Mouse (Mus musculus): ENCODE data around the gene Hk1. TPM values are rescaled to one million over a fixed set of nuclear protein-coding genes. Genes with fewer than 3 reads are reported as not detected.

The Hk1 gene
- polyA plus RNA-seq, 1 experiment = 103 TPM

- Histone ChIP-seq H3K36me3 (ENCODE audit: control insufficient read depth, insufficient read depth) (peaks cover 8% of the 10 kb centered on the region), H3K4me3 (no peak overlapping the region), H3K4me2 (ENCODE audit: low read depth) (no peak overlapping the region), H3K27me3 (ENCODE audit: control insufficient read depth, insufficient read depth, insufficient read length) (no peaks in the 10 kb centered on the region), H3ac (ENCODE audit: control insufficient read depth, insufficient read length) (no peak overlapping the region), H3K79me2 (ENCODE audit: control insufficient read depth, insufficient read depth) (peaks cover 47% of the 10 kb centered on the region)
- TF ChIP-seq SRF (IDR thresholded peaks at IDR 0.05; ENCODE audit: control insufficient read depth, insufficient read length, low read depth) = no peak
- no peak for TF ChIP-seq REST (IDR thresholded peaks at IDR 0.05; ENCODE audit: insufficient read depth, insufficient read length)
- no peak for TF ChIP-seq E2F4 (IDR thresholded peaks at IDR 0.05; ENCODE audit: insufficient read depth)
- TF ChIP-seq POLR2A (IDR thresholded peaks at IDR 0.05; ENCODE audit: insufficient read length, low read depth) = no peak
- no peak for TF ChIP-seq USF1 (IDR thresholded peaks at IDR 0.05; ENCODE audit: low read depth)
- TF ChIP-seq MAX (IDR thresholded peaks at IDR 0.05; ENCODE audit: low read depth) = no peak
- TF ChIP-seq MYOG (IDR thresholded peaks at IDR 0.05; ENCODE audit: control insufficient read depth in 1 of 3, insufficient read depth in 1 of 3, insufficient read length in 2 of 3, low read depth in 2 of 3) = no peak
- no peak for TF ChIP-seq TCF12 (IDR thresholded peaks at IDR 0.05; ENCODE audit: insufficient read depth, poor library complexity, severe bottlenecking)
- no peak for TF ChIP-seq MYOD1 (IDR thresholded peaks at IDR 0.05; ENCODE audit: control insufficient read depth in 1 of 3, insufficient read length in 2 of 3, low read depth in 2 of 3)
- no peak for TF ChIP-seq TCF3 (IDR thresholded peaks at IDR 0.05; ENCODE audit: insufficient read length, low read depth)
- no peak for TF ChIP-seq POLR2AphosphoS2 (IDR thresholded peaks at IDR 0.05; ENCODE audit: insufficient read length, low read depth)
- no peak for TF ChIP-seq CEBPB (IDR thresholded peaks at IDR 0.05; ENCODE audit: insufficient read depth, poor library complexity, severe bottlenecking)
Observed at GRCm38 (mm10) chr10:62319154-62319553, 60.6 kb downstream of the Hk1 start.

- H3K27me3 ChIP-seq (ENCODE audit: control insufficient read depth, insufficient read depth, insufficient read length) = no peaks in the 10 kb centered on the region
- TF ChIP-seq POLR2AphosphoS2 (IDR thresholded peaks at IDR 0.05; ENCODE audit: insufficient read length, low read depth) = no peak
- TF ChIP-seq E2F4 (IDR thresholded peaks at IDR 0.05; ENCODE audit: insufficient read depth) = no peak
- no peak for TF ChIP-seq USF1 (IDR thresholded peaks at IDR 0.05; ENCODE audit: low read depth)
- TF ChIP-seq CEBPB (IDR thresholded peaks at IDR 0.05; ENCODE audit: insufficient read depth, poor library complexity, severe bottlenecking) = no peak
- no peak for TF ChIP-seq SRF (IDR thresholded peaks at IDR 0.05; ENCODE audit: control insufficient read depth, insufficient read length, low read depth)
- no peak for TF ChIP-seq POLR2A (IDR thresholded peaks at IDR 0.05; ENCODE audit: insufficient read length, low read depth)
- TF ChIP-seq TCF12 (IDR thresholded peaks at IDR 0.05; ENCODE audit: insufficient read depth, poor library complexity, severe bottlenecking) = no peak
- no peak for TF ChIP-seq MYOG (IDR thresholded peaks at IDR 0.05; ENCODE audit: control insufficient read depth in 1 of 3, insufficient read depth in 1 of 3, insufficient read length in 2 of 3, low read depth in 2 of 3)
- no peak for TF ChIP-seq MAX (IDR thresholded peaks at IDR 0.05; ENCODE audit: low read depth)
- no peak for TF ChIP-seq MYOD1 (IDR thresholded peaks at IDR 0.05; ENCODE audit: control insufficient read depth in 1 of 3, insufficient read length in 2 of 3, low read depth in 2 of 3)
- no peak for TF ChIP-seq TCF3 (IDR thresholded peaks at IDR 0.05; ENCODE audit: insufficient read length, low read depth)
- no peak for TF ChIP-seq REST (IDR thresholded peaks at IDR 0.05; ENCODE audit: insufficient read depth, insufficient read length)
- H3K36me3 ChIP-seq (ENCODE audit: control insufficient read depth, insufficient read depth) = peaks cover 8% of the 10 kb centered on the region
- H3K4me3 ChIP-seq = no peak overlapping the region
- H3K4me2 ChIP-seq (ENCODE audit: low read depth) = no peak overlapping the region
- H3K79me2 ChIP-seq (ENCODE audit: control insufficient read depth, insufficient read depth) = peaks cover 34% of the 10 kb centered on the region
- no peak overlapping the region for H3ac ChIP-seq (ENCODE audit: control insufficient read depth, insufficient read length)
Observed at GRCm38 (mm10) chr10:62316467-62316866, 63.2 kb downstream of the Hk1 start.

GRCm38 (mm10) chr10:62313885-62314424 lies 65.8 kb downstream of the Hk1 start:
- Histone ChIP-seq H3ac (ENCODE audit: control insufficient read depth, insufficient read length) (no peak overlapping the region), H3K27me3 (ENCODE audit: control insufficient read depth, insufficient read depth, insufficient read length) (no peaks in the 10 kb centered on the region), H3K36me3 (ENCODE audit: control insufficient read depth, insufficient read depth) (peaks cover 8% of the 10 kb centered on the region), H3K4me2 (ENCODE audit: low read depth) (no peak overlapping the region), H3K79me2 (ENCODE audit: control insufficient read depth, insufficient read depth) (peaks cover 21% of the 10 kb centered on the region), H3K4me3 (no peak overlapping the region)
- TF ChIP-seq MYOG (IDR thresholded peaks at IDR 0.05; ENCODE audit: control insufficient read depth in 1 of 3, insufficient read depth in 1 of 3, insufficient read length in 2 of 3, low read depth in 2 of 3) = no peak
- no peak for TF ChIP-seq SRF (IDR thresholded peaks at IDR 0.05; ENCODE audit: control insufficient read depth, insufficient read length, low read depth)
- no peak for TF ChIP-seq REST (IDR thresholded peaks at IDR 0.05; ENCODE audit: insufficient read depth, insufficient read length)
- TF ChIP-seq USF1 (IDR thresholded peaks at IDR 0.05; ENCODE audit: low read depth) = no peak
- TF ChIP-seq TCF12 (IDR thresholded peaks at IDR 0.05; ENCODE audit: insufficient read depth, poor library complexity, severe bottlenecking) = no peak
- TF ChIP-seq CEBPB (IDR thresholded peaks at IDR 0.05; ENCODE audit: insufficient read depth, poor library complexity, severe bottlenecking) = no peak
- no peak for TF ChIP-seq MYOD1 (IDR thresholded peaks at IDR 0.05; ENCODE audit: control insufficient read depth in 1 of 3, insufficient read length in 2 of 3, low read depth in 2 of 3)
- TF ChIP-seq POLR2A (IDR thresholded peaks at IDR 0.05; ENCODE audit: insufficient read length, low read depth) = no peak
- no peak for TF ChIP-seq MAX (IDR thresholded peaks at IDR 0.05; ENCODE audit: low read depth)
- no peak for TF ChIP-seq POLR2AphosphoS2 (IDR thresholded peaks at IDR 0.05; ENCODE audit: insufficient read length, low read depth)

- Histone ChIP-seq H3K27me3 (ENCODE audit: control insufficient read depth, insufficient read depth, insufficient read length) (no peaks in the 10 kb centered on the region), H3K4me3 (no peak overlapping the region), H3K36me3 (ENCODE audit: control insufficient read depth, insufficient read depth) (peaks cover 8% of the 10 kb centered on the region), H3ac (ENCODE audit: control insufficient read depth, insufficient read length) (no peak overlapping the region), H3K79me2 (ENCODE audit: control insufficient read depth, insufficient read depth) (peaks cover 15% of the 10 kb centered on the region), H3K4me2 (ENCODE audit: low read depth) (no peak overlapping the region)
- TF ChIP-seq TCF12 (IDR thresholded peaks at IDR 0.05; ENCODE audit: insufficient read depth, poor library complexity, severe bottlenecking) (no peak), TCF3 (IDR thresholded peaks at IDR 0.05; ENCODE audit: insufficient read length, low read depth) (no peak), MAX (IDR thresholded peaks at IDR 0.05; ENCODE audit: low read depth) (no peak), MYOD1 (IDR thresholded peaks at IDR 0.05; ENCODE audit: control insufficient read depth in 1 of 3, insufficient read length in 2 of 3, low read depth in 2 of 3) (no peak), E2F4 (IDR thresholded peaks at IDR 0.05; ENCODE audit: insufficient read depth) (no peak), MYOG (IDR thresholded peaks at IDR 0.05; ENCODE audit: control insufficient read depth in 1 of 3, insufficient read depth in 1 of 3, insufficient read length in 2 of 3, low read depth in 2 of 3) (no peak), REST (IDR thresholded peaks at IDR 0.05; ENCODE audit: insufficient read depth, insufficient read length) (no peak), SRF (IDR thresholded peaks at IDR 0.05; ENCODE audit: control insufficient read depth, insufficient read length, low read depth) (no peak), CEBPB (IDR thresholded peaks at IDR 0.05; ENCODE audit: insufficient read depth, poor library complexity, severe bottlenecking) (no peak), POLR2AphosphoS2 (IDR thresholded peaks at IDR 0.05; ENCODE audit: insufficient read length, low read depth) (no peak), USF1 (IDR thresholded peaks at IDR 0.05; ENCODE audit: low read depth) (no peak), POLR2A (IDR thresholded peaks at IDR 0.05; ENCODE audit: insufficient read length, low read depth) (no peak)
Observed at GRCm38 (mm10) chr10:62313140-62313539, 66.6 kb downstream of the Hk1 start.

All from myocyte (in vitro differentiated cells).